Mouse (Mus musculus): ENCODE results near the gene Cdc42bpb. TPM values are rescaled to one million over a fixed set of nuclear protein-coding genes. Genes with fewer than 3 reads are reported as not detected.

The Cdc42bpb gene
- total and polyA plus RNA-seq, 3 experiments: 16.7 to 29.7 (median 25.4) TPM

- Histone ChIP-seq H3K27me3 (replicated peaks) (no peaks in the 10 kb centered on the region), H3K9me3 (replicated peaks; ENCODE audit: low read length) (peaks cover 13% of the 10 kb centered on the region), H3K4me3 (replicated peaks in 1 of 3; ENCODE audit: low read depth in 2 of 3, low read length in 2 of 3, poor library complexity in 1 of 3) (no peak overlapping the region), H3K9ac (ENCODE audit: insufficient read depth, low read depth) (no peak overlapping the region), H3K4me2 (ENCODE audit: insufficient read depth, low read depth, poor library complexity, severe bottlenecking) (no peak overlapping the region), H3K27ac (ENCODE audit: insufficient read depth, low read depth) (no peak overlapping the region), H3K4me1 (ENCODE audit: control insufficient read depth in 1 of 2, insufficient read depth in 2 of 2) (peaks cover 3 to 4% of the 10 kb centered on the region in 2 experiments; a peak in 1 of 4 replicates), H3K36me3 (replicated peaks in 1 of 2; ENCODE audit: control insufficient read depth in 1 of 2, insufficient read depth in 1 of 2, low read length in 1 of 2) (peaks cover 33 to 52% of the 10 kb centered on the region in 2 experiments), H3K79me2 (replicated peaks; ENCODE audit: control insufficient read depth, extremely low read depth, insufficient read depth, poor library complexity, severe bottlenecking) (no peaks in the 10 kb centered on the region)
- in situ Hi-C loops (cut with MboI; ENCODE audit: low pct_ligation_motif_present, low pct_unique_long_range_greater_than_20kb, low sequenced_read_pairs) (loop anchor here (10.0 kb wide), 1 partner anchor 140 kb away; the partner anchor contains the start of gene Exoc3l4), dilution Hi-C loops (cut with MboI; ENCODE audit: extremely low pct_ligation_motif_present, extremely low pct_unique_long_range_greater_than_20kb, low sequenced_read_pairs) (no loop called here)
- DNase-seq (ENCODE audit: extremely low read depth): no peak
- no peak for TF ChIP-seq E2F4 (IDR thresholded peaks at IDR 0.05; ENCODE audit: insufficient replicate concordance, low read depth, low read length)
- TF ChIP-seq CTCF (conservative IDR thresholded peaks at IDR 0.05 in 1 of 2, IDR thresholded peaks at IDR 0.05 in 1 of 2; ENCODE audit: low read depth in 2 of 2, low read length in 2 of 2): no peak
- TF ChIP-seq USF2 (conservative IDR thresholded peaks at IDR 0.05; ENCODE audit: low read depth, low read length): no peak
- no peak for TF ChIP-seq MAZ (IDR thresholded peaks at IDR 0.05; ENCODE audit: low read depth, low read length)
- no peak for TF ChIP-seq TCF12 (IDR thresholded peaks at IDR 0.05; ENCODE audit: low read depth, low read length)
- no peak for TF ChIP-seq BHLHE40 (IDR thresholded peaks at IDR 0.05; ENCODE audit: low read depth, low read length)
- TF ChIP-seq SMC3 (IDR thresholded peaks at IDR 0.05; ENCODE audit: low read depth, low read length): no peak
- TF ChIP-seq NELFE (IDR thresholded peaks at IDR 0.05; ENCODE audit: low read depth, low read length): no peak
- no peak for TF ChIP-seq KAT2A (IDR thresholded peaks at IDR 0.05; ENCODE audit: insufficient replicate concordance, low read length)
- no peak for TF ChIP-seq PAX5 (IDR thresholded peaks at IDR 0.05; ENCODE audit: low read length)
- TF ChIP-seq JUND (conservative IDR thresholded peaks at IDR 0.05; ENCODE audit: low read depth, low read length): no peak
- TF ChIP-seq POLR2A (IDR thresholded peaks at IDR 0.05; ENCODE audit: low read depth, low read length): no peak
- TF ChIP-seq GABPA (IDR thresholded peaks at IDR 0.05; ENCODE audit: insufficient replicate concordance, low read depth, low read length): no peak
- TF ChIP-seq ZNF384 (IDR thresholded peaks at IDR 0.05; ENCODE audit: low read depth, low read length): no peak
- no peak for TF ChIP-seq EP300 (IDR thresholded peaks at IDR 0.05; ENCODE audit: low read length)
- TF ChIP-seq UBTF (IDR thresholded peaks at IDR 0.05; ENCODE audit: low read depth, low read length): no peak
- TF ChIP-seq SIN3A (IDR thresholded peaks at IDR 0.05; ENCODE audit: low read length): no peak
- TF ChIP-seq MYC (IDR thresholded peaks at IDR 0.05; ENCODE audit: low read depth, low read length): no peak
Measured at GRCm38 (mm10) chr12:111274447-111275149, 102.9 kb downstream of the Cdc42bpb start.

- no peaks in the 10 kb centered on the region for H3K79me2 ChIP-seq (replicated peaks; ENCODE audit: control insufficient read depth, extremely low read depth, insufficient read depth, poor library complexity, severe bottlenecking)
- H3K9me3 ChIP-seq (replicated peaks; ENCODE audit: low read length): peaks cover 10% of the 10 kb centered on the region
- no peak overlapping the region for H3K4me3 ChIP-seq (replicated peaks in 1 of 3; ENCODE audit: low read depth in 2 of 3, low read length in 2 of 3, poor library complexity in 1 of 3)
- peaks cover 33 to 56% of the 10 kb centered on the region in 2 experiments for H3K36me3 ChIP-seq (replicated peaks in 1 of 2; ENCODE audit: control insufficient read depth in 1 of 2, insufficient read depth in 1 of 2, low read length in 1 of 2)
- no peak overlapping the region for H3K27ac ChIP-seq (ENCODE audit: insufficient read depth, low read depth)
- TF ChIP-seq HCFC1 (IDR thresholded peaks at IDR 0.05; ENCODE audit: low read depth, low read length) (no peak), TCF12 (IDR thresholded peaks at IDR 0.05; ENCODE audit: low read depth, low read length) (no peak), KAT2A (IDR thresholded peaks at IDR 0.05; ENCODE audit: insufficient replicate concordance, low read length) (no peak), POLR2AphosphoS2 (IDR thresholded peaks at IDR 0.05; ENCODE audit: low read depth, low read length) (no peak), ETS1 (conservative IDR thresholded peaks at IDR 0.05; ENCODE audit: low read depth, low read length) (no peak), USF2 (conservative IDR thresholded peaks at IDR 0.05; ENCODE audit: low read depth, low read length) (no peak), IRF4 (IDR thresholded peaks at IDR 0.05; ENCODE audit: low read depth, low read length) (no peak), ZKSCAN1 (IDR thresholded peaks at IDR 0.05; ENCODE audit: borderline replicate concordance, low read depth, low read length) (no peak), NELFE (IDR thresholded peaks at IDR 0.05; ENCODE audit: low read depth, low read length) (no peak), MXI1 (IDR thresholded peaks at IDR 0.05; ENCODE audit: low read depth, low read length) (no peak), ZNF384 (IDR thresholded peaks at IDR 0.05; ENCODE audit: low read depth, low read length) (no peak), MAZ (IDR thresholded peaks at IDR 0.05; ENCODE audit: low read depth, low read length) (no peak), EP300 (IDR thresholded peaks at IDR 0.05; ENCODE audit: low read length) (no peak), UBTF (IDR thresholded peaks at IDR 0.05; ENCODE audit: low read depth, low read length) (no peak), ELF1 (IDR thresholded peaks at IDR 0.05; ENCODE audit: low read depth, low read length) (no peak), TBP (conservative IDR thresholded peaks at IDR 0.05; ENCODE audit: low read depth, low read length) (no peak), PAX5 (IDR thresholded peaks at IDR 0.05; ENCODE audit: low read length) (no peak), NRF1 (IDR thresholded peaks at IDR 0.05; ENCODE audit: low read depth, low read length) (no peak), GABPA (IDR thresholded peaks at IDR 0.05; ENCODE audit: insufficient replicate concordance, low read depth, low read length) (no peak)
- H3K9ac ChIP-seq (ENCODE audit: insufficient read depth, low read depth): no peak overlapping the region
- in situ Hi-C loops (cut with MboI; ENCODE audit: low pct_ligation_motif_present, low pct_unique_long_range_greater_than_20kb, low sequenced_read_pairs) (loop anchor here (10.0 kb wide), 1 partner anchor 141 kb away; the partner anchor contains the start of gene Exoc3l4), dilution Hi-C loops (cut with MboI; ENCODE audit: extremely low pct_ligation_motif_present, extremely low pct_unique_long_range_greater_than_20kb, low sequenced_read_pairs) (no loop called here)
- H3K27me3 ChIP-seq (replicated peaks): no peaks in the 10 kb centered on the region
- no peak overlapping the region for H3K4me2 ChIP-seq (ENCODE audit: insufficient read depth, low read depth, poor library complexity, severe bottlenecking)
- DNase-seq (ENCODE audit: extremely low read depth): no peak
- peaks cover 4 to 9% of the 10 kb centered on the region in 2 experiments; a peak in 2 of 4 replicates for H3K4me1 ChIP-seq (ENCODE audit: control insufficient read depth in 1 of 2, insufficient read depth in 2 of 2)
Measured at GRCm38 (mm10) chr12:111274006-111274405, 103.5 kb downstream of the Cdc42bpb start.
